Mouse (Mus musculus) kidney, adult 18-20 months (tissue): ENCODE data around the gene Gja3.

Source experiments
- DNase-seq: peaks from one replicate; pipeline ENCODE4 v3.0.0; 2021

Gja3 gene

DNA sequence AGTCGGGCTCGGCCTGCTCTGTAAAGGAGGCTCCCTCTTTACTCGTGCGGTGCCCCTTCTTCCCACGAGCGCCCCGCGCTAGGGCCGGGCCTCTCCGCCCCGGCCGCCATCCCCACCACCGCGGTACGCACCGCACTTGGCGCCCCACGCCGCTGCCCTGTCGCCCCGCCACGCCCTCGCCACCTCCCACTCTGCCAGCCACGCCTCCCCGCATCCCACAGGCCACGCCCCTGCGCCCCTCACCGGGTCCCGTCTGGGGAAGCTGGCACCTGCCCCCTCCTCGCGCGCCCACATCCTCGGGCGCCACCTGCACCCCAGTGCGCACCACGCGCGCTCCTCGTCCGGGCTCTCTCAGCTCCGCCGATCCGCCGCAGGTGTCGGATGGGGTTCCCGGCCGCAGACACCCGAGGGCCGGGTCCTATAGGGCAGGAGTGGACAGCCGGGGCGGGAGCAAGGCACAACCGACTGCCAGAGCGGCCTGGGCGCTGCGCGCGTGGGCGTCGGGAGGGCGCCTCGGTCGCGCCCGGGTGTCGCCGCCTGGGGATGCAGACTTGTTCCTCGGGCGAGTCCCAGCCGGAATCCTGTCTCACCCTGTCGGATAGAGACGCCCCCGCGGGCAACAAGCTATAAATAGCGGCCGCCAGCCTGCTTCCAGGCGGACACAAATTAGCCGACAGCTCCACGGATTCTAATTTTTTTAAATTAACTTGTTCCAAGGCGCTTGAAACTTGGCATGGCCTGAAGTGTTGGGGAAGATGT, at the start of gene Gja3:
Gene Gja3, minus strand, starts transcription at position 538 of the 759 bp plus-strand sequence.
- DNase-seq, result no peak

GRCm38 (mm10) chr14:57107091-57107490, 49.2 kb upstream of the Gja3 start:
- peak; percentile 73 for DNase-seq

- no peak for DNase-seq
Measured at GRCm38 (mm10) chr14:57105721-57106120, 47.8 kb upstream of the Gja3 start.

DNA sequence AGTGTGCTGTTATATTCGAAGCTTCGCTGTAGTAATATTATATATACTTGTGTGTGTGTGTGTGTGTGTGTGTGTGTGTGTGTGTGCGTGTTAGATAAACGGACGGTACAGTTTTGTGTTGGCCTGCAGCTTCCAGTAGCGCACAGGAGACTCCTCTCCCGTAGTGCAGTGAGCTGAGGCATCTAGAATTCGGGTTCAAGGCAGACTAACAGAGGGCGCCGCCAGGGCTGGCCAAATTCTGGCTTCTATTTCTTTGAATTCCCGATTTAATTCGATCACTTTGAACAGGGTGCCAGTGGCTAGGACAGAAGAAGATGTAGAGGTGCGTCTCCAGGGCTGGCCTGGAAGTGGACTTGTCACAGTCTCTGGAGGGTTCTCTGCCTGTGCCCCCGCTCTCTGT, 47.2 kb upstream of the Gja3 start:
- peak; percentile 26 for DNase-seq

DNA sequence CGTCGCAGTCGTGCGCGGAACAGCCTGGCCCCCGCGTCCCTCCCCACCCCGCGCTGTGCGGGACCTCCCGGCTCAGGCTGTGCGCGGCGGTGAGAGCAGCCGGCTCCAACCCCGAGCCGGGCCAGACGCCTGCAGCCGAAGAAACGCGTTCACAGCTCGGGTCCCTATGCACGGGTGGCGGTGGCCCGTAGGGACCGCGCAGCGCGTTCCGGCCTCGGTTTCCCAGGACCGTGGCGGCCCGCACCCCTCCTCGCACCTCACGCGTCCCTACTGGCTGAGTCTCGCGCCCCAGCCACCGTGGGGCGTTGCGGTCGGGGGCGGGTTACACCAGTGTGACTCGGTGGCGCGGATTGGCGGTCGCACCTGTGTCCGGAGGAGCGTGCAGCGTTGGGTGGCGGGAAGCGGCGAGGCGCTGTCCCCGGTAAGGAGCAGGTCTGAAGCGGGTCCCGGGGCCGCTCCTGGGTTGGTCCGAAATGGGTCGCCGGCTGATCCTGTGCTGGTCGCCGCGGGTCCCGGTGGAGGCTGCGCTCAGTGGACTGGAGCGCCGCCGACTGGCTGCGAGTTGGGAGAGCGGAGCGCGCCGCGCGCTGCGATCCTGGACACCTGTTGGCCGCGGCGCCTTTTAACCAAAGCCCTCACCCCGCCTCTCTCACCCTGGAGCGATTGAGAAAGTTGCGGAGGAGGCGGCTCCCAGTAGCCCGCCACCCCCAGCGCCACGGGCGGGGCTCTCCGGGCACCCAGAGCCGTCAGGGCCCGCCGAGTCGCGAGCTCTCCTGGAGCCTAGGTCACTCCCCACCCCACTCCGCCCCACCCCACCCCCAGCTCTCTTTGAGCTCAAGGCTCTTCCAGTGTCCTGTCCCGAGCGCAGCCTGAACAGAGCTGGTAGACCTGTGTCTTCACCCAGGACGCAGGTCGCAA, 46.5 kb upstream of the Gja3 start, which contains the start of gene Gjb2:
Gene Gjb2, minus strand, starts transcription at position 597 of the 918 bp plus-strand sequence.
- DNase-seq, result peak; percentile 87

DNA sequence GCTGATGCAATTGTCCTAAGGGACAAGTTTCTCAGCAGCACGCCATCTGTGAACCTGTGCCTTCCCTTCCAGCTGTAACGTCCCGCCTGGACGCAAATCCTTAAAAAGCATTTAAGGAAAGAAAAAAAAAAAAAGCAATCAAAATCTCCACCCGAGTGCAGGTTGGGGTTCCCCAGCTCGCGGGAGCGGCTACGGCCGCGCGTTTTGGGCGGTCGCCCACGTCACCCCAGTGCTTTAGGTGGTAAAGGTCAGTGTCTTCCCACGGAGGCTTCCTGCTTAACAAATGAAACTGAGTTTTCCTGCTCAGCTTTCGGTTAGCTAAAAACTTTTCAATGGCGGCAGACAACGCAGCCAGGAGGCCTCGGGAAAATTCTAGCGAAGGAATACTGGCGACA, 45.8 kb upstream of the Gja3 start:
- peak; percentile 40 for DNase-seq

DNA sequence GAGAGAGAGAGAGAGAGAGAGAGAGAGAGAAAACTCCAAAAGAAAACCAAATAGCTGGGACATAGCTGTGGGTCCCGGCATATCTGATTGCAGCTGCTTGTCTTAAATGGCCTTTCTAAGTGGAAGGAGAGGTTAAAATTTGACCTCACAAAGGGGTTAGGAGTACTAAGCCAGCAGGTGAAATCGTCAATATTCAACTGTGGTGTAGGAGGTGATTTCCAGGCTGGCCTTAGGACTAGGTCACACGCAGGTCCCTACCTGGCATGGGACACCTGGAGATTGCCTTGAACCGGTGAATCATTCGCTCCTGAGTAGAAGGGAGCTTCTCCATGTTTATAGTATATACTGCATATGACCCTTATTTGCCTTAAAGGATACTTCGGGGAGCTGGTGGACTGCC, 45.2 kb upstream of the Gja3 start:
- peak; percentile 31 for DNase-seq

GRCm38 (mm10) chr14:57101623-57102022, 43.7 kb upstream of the Gja3 start:
- no peak for DNase-seq

DNA sequence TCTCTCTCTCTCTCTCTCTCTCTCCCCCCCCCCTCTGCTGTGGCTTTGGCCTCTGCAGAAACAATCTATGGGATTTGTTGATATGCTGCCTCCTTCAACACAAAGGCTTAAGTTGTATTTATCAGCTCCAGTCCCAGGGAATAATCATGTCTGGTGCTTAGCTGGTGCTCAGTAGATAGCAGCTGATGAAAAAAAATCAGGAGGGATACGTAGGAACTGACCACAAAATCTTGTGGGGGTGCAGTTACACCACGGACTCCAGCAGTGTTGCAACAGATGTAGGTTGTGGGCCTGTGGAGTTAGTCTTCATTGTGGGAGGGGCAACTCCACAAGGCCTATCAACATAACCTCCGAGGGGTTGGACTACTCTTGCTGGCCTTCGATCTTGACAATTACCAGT, 38.0 kb upstream of the Gja3 start:
- no peak for DNase-seq

- DNase-seq, result peak; percentile 58
Measured at GRCm38 (mm10) chr14:57093029-57093428, 35.1 kb upstream of the Gja3 start.

- DNase-seq, result peak; percentile 20
Measured at GRCm38 (mm10) chr14:57090001-57090400, 32.1 kb upstream of the Gja3 start.

- DNase-seq, result peak; percentile 76
Measured at GRCm38 (mm10) chr14:57089107-57089506, 31.2 kb upstream of the Gja3 start.

- DNase-seq, result peak; percentile 60
Measured at GRCm38 (mm10) chr14:57084180-57084668, 26.3 kb upstream of the Gja3 start.

DNA sequence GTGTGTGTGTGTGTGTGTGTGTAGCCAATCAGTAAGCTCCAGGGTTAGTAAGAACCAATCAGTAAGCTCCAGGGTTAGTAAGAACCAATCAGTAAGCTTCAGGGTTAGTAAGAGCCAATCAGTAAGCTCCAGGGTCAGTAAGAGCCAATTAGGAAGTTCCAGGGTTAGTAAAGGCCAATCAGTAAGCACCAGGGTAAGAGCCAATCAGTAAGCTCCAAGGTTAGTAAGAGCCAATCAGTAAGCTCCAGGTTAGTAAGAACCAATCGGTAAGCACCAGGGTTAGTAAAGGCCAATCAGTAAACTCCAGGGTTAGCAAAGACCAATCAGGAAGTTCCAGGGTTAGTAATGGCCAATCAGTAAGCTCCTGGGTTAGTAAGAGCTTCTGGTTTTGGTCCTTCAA, 25.0 kb upstream of the Gja3 start:
- DNase-seq, result no peak

GRCm38 (mm10) chr14:57075537-57075936, 17.6 kb upstream of the Gja3 start:
- DNase-seq, result no peak

DNA sequence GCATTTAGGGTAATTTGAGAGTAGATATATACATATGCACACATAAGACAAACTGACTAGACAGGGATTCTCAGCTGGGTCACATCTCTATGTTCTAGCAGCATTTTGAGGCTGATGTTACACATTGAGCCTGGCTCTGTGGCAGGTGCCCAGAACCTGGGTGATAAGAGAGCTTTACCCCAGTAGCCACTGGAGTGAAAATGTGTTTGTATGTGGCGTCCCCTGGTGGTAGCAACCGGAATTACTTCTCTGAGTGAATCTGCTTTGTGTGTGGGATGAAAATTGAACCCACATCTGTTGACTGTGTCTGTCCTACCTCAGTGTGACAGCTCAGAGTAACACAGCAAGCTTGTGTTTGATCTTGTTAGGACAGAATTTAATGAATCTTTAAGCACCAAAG, 12.0 kb upstream of the Gja3 start:
- peak; percentile 68 for DNase-seq

GRCm38 (mm10) chr14:57066053-57066452, 8.2 kb upstream of the Gja3 start:
- DNase-seq, result no peak

DNA sequence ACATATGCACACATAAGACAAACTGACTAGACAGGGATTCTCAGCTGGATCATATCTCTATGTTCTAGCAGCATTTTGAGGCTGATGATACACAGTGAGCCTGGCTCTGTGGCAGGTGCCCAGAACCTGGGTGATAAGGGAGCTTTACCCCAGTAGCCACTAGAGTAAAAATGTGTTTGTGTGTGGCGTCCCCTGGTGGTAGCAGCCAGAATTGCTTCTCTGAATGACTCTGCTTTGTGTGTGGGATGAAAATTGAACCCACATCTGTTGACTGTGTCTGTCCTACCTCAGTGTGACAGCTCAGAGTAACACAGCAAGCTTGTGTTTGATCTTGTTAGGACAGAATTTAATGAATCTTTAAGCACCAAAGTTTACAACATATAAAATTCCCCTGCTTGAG, 2.2 kb upstream of the Gja3 start:
- peak; percentile 79 for DNase-seq

GRCm38 (mm10) chr14:57057204-57057562, 717 bp downstream of the Gja3 start:
- DNase-seq, result no peak

DNA sequence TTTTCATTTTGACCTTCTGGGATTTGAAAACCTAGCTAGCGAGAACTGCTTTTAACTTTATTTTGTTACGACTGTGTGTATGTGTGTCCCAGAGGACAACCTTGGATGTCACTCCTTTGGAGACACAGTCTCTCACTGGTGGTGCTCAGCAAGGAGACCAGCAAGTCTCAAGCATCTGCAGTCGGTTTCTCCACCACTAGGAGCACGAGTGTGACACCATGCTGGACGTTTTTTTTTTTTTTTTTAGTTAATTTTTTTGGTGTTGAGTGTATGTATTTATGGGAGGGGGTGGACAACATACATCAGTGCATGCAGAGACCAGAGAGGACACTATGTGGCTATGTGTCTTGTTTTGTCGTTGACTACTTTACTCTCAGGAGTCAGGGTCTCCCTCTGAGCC, 5.2 kb downstream of the Gja3 start:
- DNase-seq, result no peak

- DNase-seq, result no peak
Measured at GRCm38 (mm10) chr14:57043863-57044262, 14.0 kb downstream of the Gja3 start.

GRCm38 (mm10) chr14:57041439-57041838, 16.5 kb downstream of the Gja3 start:
- no peak for DNase-seq

- no peak for DNase-seq
Measured at GRCm38 (mm10) chr14:57034926-57035498, 22.9 kb downstream of the Gja3 start.
